Mouse (Mus musculus) hindbrain, embryonic 13.5 days (tissue): ENCODE results near the gene Psma6. TPM values are rescaled to one million over a fixed set of nuclear protein-coding genes. Genes with fewer than 3 reads are reported as not detected.

Experiments
- ATAC-seq: fragments of 200-750 bp; cut with Nextera tagmentation; 2 replicates; pipeline ENCODE4 v1.8.0; 2017; ENCODE audit warnings: moderate TSS enrichment; ENCODE audit not compliant: low FRiP score
- H3K27ac ChIP-seq: fragments of 300-500 bp; sonication (generic); 2 replicates; pipeline ENCODE4 v1.5.1; 2015; ENCODE audit warnings: inconsistent platforms, mild to moderate bottlenecking, moderate library complexity
- H3K27me3 ChIP-seq: fragments of 300-500 bp; sonication (generic); 2 replicates; pipeline ENCODE4 v1.6.1; 2015; ENCODE audit warnings: mild to moderate bottlenecking, inconsistent platforms
- H3K36me3 ChIP-seq: fragments of 300-500 bp; sonication (generic); 2 replicates; pipeline ENCODE4 v1.6.1; 2015; ENCODE audit warnings: mild to moderate bottlenecking, inconsistent platforms
- H3K4me1 ChIP-seq: fragments of 300-500 bp; sonication (generic); replicated peaks from 2 replicates; pipeline ENCODE4 v1.6.1; 2015; ENCODE audit warnings: inconsistent platforms
- H3K4me2 ChIP-seq: fragments of 300-500 bp; sonication (generic); 2 replicates; pipeline ENCODE4 v1.6.1; 2015; ENCODE audit warnings: inconsistent platforms, mild to moderate bottlenecking, moderate library complexity
- H3K4me3 ChIP-seq: fragments of 300-500 bp; sonication (generic); 2 replicates; pipeline ENCODE4 v1.5.1; 2015; ENCODE audit warnings: mild to moderate bottlenecking, inconsistent platforms
- H3K9ac ChIP-seq: fragments of 300-500 bp; sonication (generic); 2 replicates; pipeline ENCODE4 v1.6.1; 2015; ENCODE audit warnings: mild to moderate bottlenecking, inconsistent platforms
- H3K9me3 ChIP-seq: fragments of 300-500 bp; sonication (generic); 2 replicates; pipeline ENCODE4 v1.6.1; 2016; ENCODE audit warnings: inconsistent platforms
- WGBS: fragments of 180-500 bp; shearing (Covaris S2); methylation state at CpG from one replicate; pipeline ENCODE4 v1.1.7; 2015; 5-methylcytosine and 5-hydroxymethylcytosine counted together
- polyA plus RNA-seq: library from polyadenylated mRNA; unstranded; fragments of >200 nt; fragmentation: Nextera tagmentation; extraction: Ambion mirVana; gene quantifications from 2 replicates; pipeline ENCODE4 v1.2.1, GENCODE M21; 2015

Psma6 gene
- polyA plus RNA-seq, 1 experiment from 2014 or later, result 450 TPM

GRCm38 (mm10) chr12:55446746-55447395 lies 62.8 kb downstream of the Psma6 start:
- 24% methylated on average over 13 of the region's 13 CpGs for WGBS
- Histone ChIP-seq H3K27me3 (no peaks in the 10 kb centered on the region), H3K27ac (peak overlapping the region; percentile 88), H3K36me3 (no peaks in the 10 kb centered on the region), H3K4me3 (no peak overlapping the region), H3K9me3 (no peaks in the 10 kb centered on the region), H3K4me2 (0 out of 2 replicates have a peak overlapping the region, but pooled peaks have one; percentile 1), H3K9ac (peak overlapping the region; percentile 31; the same call in 1 of the 2 replicates), H3K4me1 (peaks cover 32% of the 10 kb centered on the region)
- ATAC-seq, result peak; percentile 91

GRCm38 (mm10) chr12:55447396-55447760 lies 63.4 kb downstream of the Psma6 start:
- Histone ChIP-seq H3K27me3 (no peaks in the 10 kb centered on the region), H3K4me2 (no peak overlapping the region), H3K4me1 (peaks cover 31% of the 10 kb centered on the region), H3K36me3 (no peaks in the 10 kb centered on the region), H3K27ac (peak overlapping the region; percentile 88), H3K9ac (no peak overlapping the region; the same call in 1 of the 2 replicates), H3K9me3 (no peaks in the 10 kb centered on the region), H3K4me3 (no peak overlapping the region)
- no peak for ATAC-seq
- 73% methylated on average over 11 of the region's 11 CpGs for WGBS

GRCm38 (mm10) chr12:55448457-55448856 lies 64.4 kb downstream of the Psma6 start:
- no peaks in the 10 kb centered on the region for H3K36me3 ChIP-seq
- no peaks in the 10 kb centered on the region for H3K9me3 ChIP-seq
- H3K4me1 ChIP-seq, result peaks cover 22% of the 10 kb centered on the region
- no peaks in the 10 kb centered on the region for H3K27me3 ChIP-seq
- H3K4me2 ChIP-seq, result no peak overlapping the region
- H3K4me3 ChIP-seq, result no peak overlapping the region
- no peak overlapping the region for H3K9ac ChIP-seq
- ATAC-seq, result no peak
- WGBS, result 66% methylated on average over 2 of the region's 2 CpGs
- H3K27ac ChIP-seq, result no peak overlapping the region

- H3K9ac ChIP-seq, result no peak overlapping the region
- H3K27ac ChIP-seq, result no peak overlapping the region
- no peak overlapping the region for H3K4me3 ChIP-seq
- 96% methylated on average over 2 of the region's 2 CpGs for WGBS
- no peaks in the 10 kb centered on the region for H3K9me3 ChIP-seq
- no peak overlapping the region for H3K4me2 ChIP-seq
- H3K36me3 ChIP-seq, result no peaks in the 10 kb centered on the region
- H3K27me3 ChIP-seq, result no peaks in the 10 kb centered on the region
- ATAC-seq, result no peak
- peaks cover 20% of the 10 kb centered on the region for H3K4me1 ChIP-seq
Observed at GRCm38 (mm10) chr12:55449048-55449447, 65.0 kb downstream of the Psma6 start.

GRCm38 (mm10) chr12:55450421-55450820 lies 66.4 kb downstream of the Psma6 start:
- 65% methylated on average over 16 of the region's 16 CpGs for WGBS
- no peak overlapping the region for H3K27ac ChIP-seq
- H3K4me2 ChIP-seq, result no peak overlapping the region
- no peaks in the 10 kb centered on the region for H3K36me3 ChIP-seq
- no peak for ATAC-seq
- no peak overlapping the region for H3K9ac ChIP-seq
- peaks cover 20% of the 10 kb centered on the region for H3K4me1 ChIP-seq
- no peak overlapping the region for H3K4me3 ChIP-seq
- no peaks in the 10 kb centered on the region for H3K9me3 ChIP-seq
- H3K27me3 ChIP-seq, result no peaks in the 10 kb centered on the region

- Histone ChIP-seq H3K27me3 (no peaks in the 10 kb centered on the region), H3K9ac (no peak overlapping the region), H3K36me3 (no peaks in the 10 kb centered on the region), H3K9me3 (no peaks in the 10 kb centered on the region), H3K4me3 (no peak overlapping the region), H3K27ac (no peak overlapping the region), H3K4me2 (no peak overlapping the region), H3K4me1 (no peaks in the 10 kb centered on the region; the same call in 1 of the 2 replicates)
- WGBS, result 61% methylated on average over 5 of the region's 5 CpGs
- ATAC-seq, result no peak
Observed at GRCm38 (mm10) chr12:55452839-55453238, 68.8 kb downstream of the Psma6 start.

GRCm38 (mm10) chr12:55453924-55454323 lies 69.9 kb downstream of the Psma6 start:
- H3K36me3 ChIP-seq, result no peaks in the 10 kb centered on the region
- no peak for ATAC-seq
- no peak overlapping the region for H3K27ac ChIP-seq
- no peak overlapping the region for H3K4me2 ChIP-seq
- WGBS, result 84% methylated on average over 4 of the region's 4 CpGs
- H3K9me3 ChIP-seq, result no peaks in the 10 kb centered on the region
- no peak overlapping the region for H3K9ac ChIP-seq
- no peak overlapping the region for H3K4me3 ChIP-seq
- H3K27me3 ChIP-seq, result no peaks in the 10 kb centered on the region
- no peaks in the 10 kb centered on the region; the same call in 1 of the 2 replicates for H3K4me1 ChIP-seq

- H3K4me2 ChIP-seq, result no peak overlapping the region
- H3K4me1 ChIP-seq, result no peaks in the 10 kb centered on the region; the same call in 1 of the 2 replicates
- no peak for ATAC-seq
- no peak overlapping the region for H3K27ac ChIP-seq
- 73% methylated on average over 10 of the region's 10 CpGs for WGBS
- no peak overlapping the region for H3K9ac ChIP-seq
- H3K36me3 ChIP-seq, result no peaks in the 10 kb centered on the region
- no peaks in the 10 kb centered on the region for H3K27me3 ChIP-seq
- no peaks in the 10 kb centered on the region for H3K9me3 ChIP-seq
- no peak overlapping the region for H3K4me3 ChIP-seq
Observed at GRCm38 (mm10) chr12:55455206-55455605, 71.2 kb downstream of the Psma6 start.

- no peaks in the 10 kb centered on the region for H3K36me3 ChIP-seq
- ATAC-seq, result no peak
- H3K4me3 ChIP-seq, result no peak overlapping the region
- H3K4me2 ChIP-seq, result no peak overlapping the region
- H3K9me3 ChIP-seq, result no peaks in the 10 kb centered on the region
- no peak overlapping the region for H3K27ac ChIP-seq
- WGBS, result 69% methylated on average over 3 of the region's 3 CpGs
- no peaks in the 10 kb centered on the region for H3K27me3 ChIP-seq
- 0 out of 2 replicates have a peak, but pooled peaks cover under 1% of the 10 kb centered on the region for H3K4me1 ChIP-seq
- H3K9ac ChIP-seq, result no peak overlapping the region
Observed at GRCm38 (mm10) chr12:55456136-55456535, 72.1 kb downstream of the Psma6 start.

GRCm38 (mm10) chr12:55456893-55457292 lies 72.9 kb downstream of the Psma6 start:
- 93% methylated on average over 5 of the region's 5 CpGs for WGBS
- no peak overlapping the region for H3K9ac ChIP-seq
- no peak for ATAC-seq

GRCm38 (mm10) chr12:55459739-55460138 lies 75.7 kb downstream of the Psma6 start:
- H3K4me3 ChIP-seq, result no peak overlapping the region
- no peak overlapping the region for H3K9ac ChIP-seq
- 86% methylated on average over 8 of the region's 8 CpGs for WGBS
- no peak overlapping the region for H3K27ac ChIP-seq
- no peaks in the 10 kb centered on the region for H3K36me3 ChIP-seq
- no peak for ATAC-seq
- H3K4me2 ChIP-seq, result no peak overlapping the region
- H3K27me3 ChIP-seq, result no peaks in the 10 kb centered on the region
- H3K9me3 ChIP-seq, result no peaks in the 10 kb centered on the region
- H3K4me1 ChIP-seq, result peaks cover 18% of the 10 kb centered on the region

More at GRCm38 (mm10) chr12:55456893-55457292, 72.9 kb downstream of the Psma6 start:
- H3K27ac ChIP-seq, result no peak overlapping the region
- no peak overlapping the region for H3K4me2 ChIP-seq
- H3K4me1 ChIP-seq, result 0 out of 2 replicates have a peak, but pooled peaks cover 6% of the 10 kb centered on the region
- no peak overlapping the region for H3K4me3 ChIP-seq
- H3K36me3 ChIP-seq, result no peaks in the 10 kb centered on the region
- H3K9me3 ChIP-seq, result no peaks in the 10 kb centered on the region
- H3K27me3 ChIP-seq, result no peaks in the 10 kb centered on the region

GRCm38 (mm10) chr12:55460900-55461299 lies 76.9 kb downstream of the Psma6 start:
- Histone ChIP-seq H3K4me1 (peaks cover 29% of the 10 kb centered on the region), H3K4me2 (no peak overlapping the region), H3K9me3 (no peaks in the 10 kb centered on the region), H3K27ac (no peak overlapping the region), H3K9ac (no peak overlapping the region), H3K27me3 (no peaks in the 10 kb centered on the region), H3K36me3 (no peaks in the 10 kb centered on the region), H3K4me3 (no peak overlapping the region)
- ATAC-seq, result no peak
- 78% methylated on average over 4 of the region's 4 CpGs for WGBS

GRCm38 (mm10) chr12:55461767-55462166 lies 77.7 kb downstream of the Psma6 start:
- no peak for ATAC-seq
- Histone ChIP-seq H3K4me3 (no peak overlapping the region), H3K9ac (no peak overlapping the region), H3K27ac (no peak overlapping the region), H3K4me2 (no peak overlapping the region), H3K36me3 (no peaks in the 10 kb centered on the region), H3K4me1 (peaks cover 37% of the 10 kb centered on the region), H3K27me3 (no peaks in the 10 kb centered on the region), H3K9me3 (no peaks in the 10 kb centered on the region)
- WGBS, result 78% methylated on average over 6 of the region's 6 CpGs
